ENCODE assay signal across 9 mouse cellular contexts in genomic region chr8:105263244-105263912, GRCm38 (mm10). TPM values are rescaled to one million over a fixed set of nuclear protein-coding genes. Genes with fewer than 3 reads are reported as not detected.
A peak's percentile ranks its signal among the peaks of the same experiment; 100 is the strongest.
DNase-seq lines count a peak whose midpoint lies in the region; ATAC-seq and TF ChIP-seq lines count a peak whose summit lies in the region.
"Had no signal": no experiment of that assay in that cellular context is flagged by ENCODE, and none has a peak within 500 bp of the region (broad histone marks: within the 10 kb centered on the region; RNA-seq: fewer than 3 reads in every experiment).

No protein-coding gene starts in this region.

- intact Hi-C loops in left cerebral cortex, postnatal 4 days (cut with DNase I) = no loop called here

- no peaks in the 10 kb centered on the region for H3K9me3 ChIP-seq in heart, postnatal 0 days (replicated peaks; ENCODE audit: control insufficient read depth, low read length)
- H3K9me3 ChIP-seq in limb, embryonic 12.5 days = peaks cover 6% of the 10 kb centered on the region; the same call in 1 of the 2 replicates

- H3K4me1 ChIP-seq in heart, postnatal 0 days (ENCODE audit: control insufficient read depth, insufficient read depth) = peaks cover 24% of the 10 kb centered on the region
- peaks cover 29% of the 10 kb centered on the region for H3K4me1 ChIP-seq in limb, embryonic 12.5 days (replicated peaks)

- DNase-seq in heart, postnatal 0 days (ENCODE audit: low spot score) = no peak
- DNase-seq in heart, adult 9 months (ENCODE audit: low spot score in 2 of 2) = no peak
- DNase-seq in 416B (ENCODE audit: low read depth) (peak; percentile 67), MEL-GATA-1-ER (ENCODE audit: extremely low read depth, low read depth) (peak; percentile 40)
- no peak for DNase-seq in left cerebral cortex, postnatal 4 days
- DNase-seq in spleen, postnatal 36 days (ENCODE audit: low spot score in 2 of 2) = no peak
- DNase-seq: kidney, postnatal 14 days had no signal

- no peak overlapping the region for H3K9ac ChIP-seq in heart, postnatal 0 days (replicated peaks; ENCODE audit: low read depth, low read length)
- H3K9ac ChIP-seq in limb, embryonic 12.5 days (replicated peaks) = no peak overlapping the region

- TF ChIP-seq CTCF in heart, postnatal 0 days (IDR thresholded peaks at IDR 0.05; ENCODE audit: low read depth) = peak; percentile 9; the same call in 1 of the 2 replicates

- no peak for TF ChIP-seq EP300 in heart, postnatal 0 days (IDR thresholded peaks at IDR 0.05; ENCODE audit: low read depth)

- 40% methylated on average over 16 of the region's 16 CpGs for WGBS in heart, postnatal 0 days
- WGBS in limb, embryonic 12.5 days = 42% methylated on average over 16 of the region's 16 CpGs

- H3K27me3 ChIP-seq in heart, postnatal 0 days (ENCODE audit: control insufficient read depth, insufficient read depth, low read length) = peaks cover 13% of the 10 kb centered on the region
- peaks cover 96% of the 10 kb centered on the region for H3K27me3 ChIP-seq in limb, embryonic 12.5 days

- ATAC-seq in heart, postnatal 0 days (ENCODE audit: insufficient read depth, low read depth) = no peak
- ATAC-seq in limb, embryonic 12.5 days (ENCODE audit: insufficient number of reproducible peaks, insufficient read depth, low FRiP score, low TSS enrichment, low read depth) = no peak
- ATAC-seq in megakaryocyte-erythroid progenitor cell, adult 5-6 weeks (replicated peaks; ENCODE audit: low FRiP score, low TSS enrichment, poor library complexity, severe bottlenecking) = no peak

- H3K27ac ChIP-seq in heart, postnatal 0 days (ENCODE audit: low read depth) = no peak overlapping the region
- H3K27ac ChIP-seq in limb, embryonic 12.5 days = no peak overlapping the region

- 0 out of 2 replicates have a peak overlapping the region, but pooled peaks have one; percentile 94 for H3K4me2 ChIP-seq in heart, postnatal 0 days (ENCODE audit: low read depth, low read length)
- peak overlapping the region; percentile 83; the same call in 1 of the 2 replicates for H3K4me2 ChIP-seq in limb, embryonic 12.5 days

- H3K36me3 ChIP-seq in heart, postnatal 0 days (replicated peaks; ENCODE audit: control insufficient read depth, insufficient read depth, low read length) = peaks cover 4% of the 10 kb centered on the region; the same call in 1 of the 2 replicates
- no peaks in the 10 kb centered on the region for H3K36me3 ChIP-seq in limb, embryonic 12.5 days

- no peak overlapping the region; the same call in 1 of the 2 replicates for H3K4me3 ChIP-seq in heart, postnatal 0 days (ENCODE audit: low read depth, low read length)
- H3K4me3 ChIP-seq in limb, embryonic 12.5 days (replicated peaks) = peak overlapping the region; percentile 69

RNA-seq across cellular contexts. Expression of gene Tradd, which starts 1.0 kb away (rescaled TPM):
- total RNA-seq in heart, postnatal 0 days (2014; rRNA removed; ENCODE audit: low replicate concordance) = 9.0 and 10.4 TPM in 2 replicates
- polyA plus RNA-seq in heart, postnatal 0 days (2015; fragmentation: Nextera tagmentation; extraction: Ambion mirVana) = 16.7 and 17.6 TPM in 2 replicates
- polyA plus RNA-seq in limb, embryonic 12.5 days (2016; fragmentation: Nextera tagmentation; extraction: Ambion mirVana) = 16.0 and 16.6 TPM in 2 replicates
- total RNA-seq in megakaryocyte-erythroid progenitor cell, adult 5-6 weeks (2014; fragmentation: Nextera tagmentation) = 10.1 and 18.1 TPM in 2 replicates
- 14.0 and 15.0 TPM in 2 replicates for total RNA-seq in megakaryocyte-erythroid progenitor cell, adult 5-6 weeks (2017)
- total RNA-seq in left cerebral cortex, postnatal 4 days (2021) = 10 to 100 TPM in 1 of 2 experiments, 1 to 10 TPM in 1; 9.2 to 11.1 TPM

RNA-seq across cellular contexts. Expression of gene Fbxl8, which starts 1.1 kb away (rescaled TPM):
- 1.5 and 6.4 TPM in 2 replicates for total RNA-seq in heart, postnatal 0 days (2014; rRNA removed; ENCODE audit: low replicate concordance)
- 3.6 and 4.3 TPM in 2 replicates for polyA plus RNA-seq in heart, postnatal 0 days (2015; fragmentation: Nextera tagmentation; extraction: Ambion mirVana)
- polyA plus RNA-seq in limb, embryonic 12.5 days (2016; fragmentation: Nextera tagmentation; extraction: Ambion mirVana) = 1.7 and 1.9 TPM in 2 replicates
- total RNA-seq in megakaryocyte-erythroid progenitor cell, adult 5-6 weeks (2014; fragmentation: Nextera tagmentation) = 2.4 and 2.7 TPM in 2 replicates
- 1.7 and 1.9 TPM in 2 replicates for total RNA-seq in megakaryocyte-erythroid progenitor cell, adult 5-6 weeks (2017)
- total RNA-seq in left cerebral cortex, postnatal 4 days (2021) = under 1 TPM; 0.60 to 0.84 TPM

RNA-seq across cellular contexts. Expression of gene Hsf4, which starts 6.2 kb away (rescaled TPM):
- 2.1 TPM in 1 of 2 replicates, not detected in the other for total RNA-seq in heart, postnatal 0 days (2014; rRNA removed; ENCODE audit: low replicate concordance)
- 0.34 and 0.43 TPM in 2 replicates for polyA plus RNA-seq in heart, postnatal 0 days (2015; fragmentation: Nextera tagmentation; extraction: Ambion mirVana)
- polyA plus RNA-seq in limb, embryonic 12.5 days (2016; fragmentation: Nextera tagmentation; extraction: Ambion mirVana) = 0.13 and 0.18 TPM in 2 replicates
- total RNA-seq in megakaryocyte-erythroid progenitor cell, adult 5-6 weeks (2014; fragmentation: Nextera tagmentation) = not detected in 2 replicates
- not detected in 2 replicates for total RNA-seq in megakaryocyte-erythroid progenitor cell, adult 5-6 weeks (2017)
- total RNA-seq in left cerebral cortex, postnatal 4 days (2021) = under 1 TPM; 0.28 to 0.50 TPM

RNA-seq across cellular contexts. Expression of gene B3gnt9, which starts 8.4 kb away (rescaled TPM):
- total RNA-seq in heart, postnatal 0 days (2014; rRNA removed; ENCODE audit: low replicate concordance) = 6.0 and 9.7 TPM in 2 replicates
- polyA plus RNA-seq in heart, postnatal 0 days (2015; fragmentation: Nextera tagmentation; extraction: Ambion mirVana) = 7.3 and 7.7 TPM in 2 replicates
- 5.9 and 6.8 TPM in 2 replicates for polyA plus RNA-seq in limb, embryonic 12.5 days (2016; fragmentation: Nextera tagmentation; extraction: Ambion mirVana)
- total RNA-seq in megakaryocyte-erythroid progenitor cell, adult 5-6 weeks (2014; fragmentation: Nextera tagmentation) = 1.4 and 2.6 TPM in 2 replicates
- total RNA-seq in megakaryocyte-erythroid progenitor cell, adult 5-6 weeks (2017) = 0.23 TPM in 1 of 2 replicates, not detected in the other
- 1 to 10 TPM; 4.2 to 4.7 TPM for total RNA-seq in left cerebral cortex, postnatal 4 days (2021)

RNA-seq across cellular contexts. Expression of gene Nol3, which starts 12.6 kb away (rescaled TPM):
- total RNA-seq in heart, postnatal 0 days (2014; rRNA removed; ENCODE audit: low replicate concordance) = 6.8 and 13.2 TPM in 2 replicates
- 9.8 and 10.0 TPM in 2 replicates for polyA plus RNA-seq in heart, postnatal 0 days (2015; fragmentation: Nextera tagmentation; extraction: Ambion mirVana)
- polyA plus RNA-seq in limb, embryonic 12.5 days (2016; fragmentation: Nextera tagmentation; extraction: Ambion mirVana) = 1.6 TPM in 2 replicates
- total RNA-seq in megakaryocyte-erythroid progenitor cell, adult 5-6 weeks (2014; fragmentation: Nextera tagmentation) = 0.49 TPM in 1 of 2 replicates, not detected in the other
- 0.04 TPM in 1 of 2 replicates, not detected in the other for total RNA-seq in megakaryocyte-erythroid progenitor cell, adult 5-6 weeks (2017)
- 1 to 10 TPM; 1.1 to 1.5 TPM for total RNA-seq in left cerebral cortex, postnatal 4 days (2021)

Comparison
In these comparisons a context has a peak if more than half of its experiments do, and no peak if none do; other contexts are left out.
1. DNase-seq: peak in 416B (single experiment) and MEL-GATA-1-ER (single experiment); none in heart, postnatal 0 days (single experiment), heart, adult 9 months (0 of 2), left cerebral cortex, postnatal 4 days (single experiment) and spleen, postnatal 36 days (0 of 2).